Mouse (Mus musculus) gastrocnemius, postnatal 10 days (tissue): ENCODE measurements around the gene Pimreg. TPM values are rescaled to one million over a fixed set of nuclear protein-coding genes. Genes with fewer than 3 reads are reported as not detected.

Experiments
- DNase-seq: peaks from one replicate; pipeline ENCODE4 v3.0.0; 2021; ENCODE audit warnings: mixed read lengths
- total RNA-seq, 2 experiments: library from RNA; stranded (reverse); gene quantifications; 2 replicates each; pipeline ENCODE4 v1.2.3; 2021

Gene Pimreg
- total RNA-seq, 2 experiments from 2014 or later, result 9.8 to 12.4 TPM

DNA sequence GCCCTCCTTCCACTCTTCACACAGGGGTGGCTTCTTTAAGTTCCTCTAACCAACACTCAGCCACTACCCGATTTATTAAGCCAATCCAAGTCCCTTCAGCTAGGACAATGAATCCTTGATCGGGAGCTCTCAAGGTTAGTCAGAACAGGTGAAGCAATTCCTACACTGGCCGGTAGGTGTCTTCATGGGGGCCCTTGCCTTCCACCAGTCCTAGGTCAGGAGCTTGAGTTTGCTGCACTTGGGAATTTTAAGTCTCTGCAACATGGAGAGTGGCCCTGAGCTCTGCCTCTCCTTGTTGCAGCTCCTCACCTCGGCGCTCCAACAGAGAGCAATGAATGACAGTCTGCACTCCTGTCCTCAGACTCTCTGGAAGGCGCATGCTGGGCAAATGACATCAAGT, 24.5 kb downstream of the Pimreg start:
- DNase-seq, result peak; percentile 22

GRCm38 (mm10) chr11:72067326-72067725, 25.5 kb downstream of the Pimreg start:
- DNase-seq, result no peak

DNA sequence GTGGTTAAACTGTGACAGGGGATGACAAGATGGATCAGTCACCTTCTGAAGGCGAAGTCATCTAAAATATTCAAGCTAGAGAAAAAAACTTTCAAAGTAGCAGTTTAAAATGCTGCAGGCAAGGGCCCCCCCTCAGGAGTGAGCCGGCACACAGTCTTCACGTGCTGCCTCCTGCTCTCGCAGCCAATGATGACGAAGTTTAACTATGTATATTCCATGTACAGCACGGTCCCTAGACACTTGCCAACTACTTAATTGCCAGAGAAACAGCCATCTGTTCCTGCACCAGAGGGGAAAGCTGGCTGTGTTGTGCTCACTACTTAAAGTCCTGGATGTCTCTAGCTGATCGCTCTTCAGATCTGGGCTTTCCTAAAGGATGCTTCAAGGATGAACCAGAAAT, 26.2 kb downstream of the Pimreg start:
- no peak for DNase-seq

DNA sequence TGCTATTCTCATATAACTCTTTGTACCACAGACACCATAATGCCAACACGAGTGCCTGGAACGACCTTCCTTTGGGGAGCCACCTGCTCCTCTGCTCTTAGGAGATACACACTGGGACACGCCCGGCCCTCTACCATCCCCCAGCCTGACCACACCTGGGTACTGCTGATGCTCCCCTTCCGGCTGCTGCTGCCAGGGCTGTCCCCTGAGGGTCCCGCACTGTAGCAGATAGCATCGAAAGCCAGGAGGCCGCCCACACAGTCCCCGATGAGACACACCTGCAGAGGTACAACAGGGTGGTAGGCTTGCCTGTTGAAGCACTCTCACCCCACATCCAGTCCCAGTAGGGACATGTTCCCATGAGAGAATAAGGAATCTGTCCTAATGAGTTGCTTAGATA, 28.9 kb downstream of the Pimreg start:
- no peak for DNase-seq

GRCm38 (mm10) chr11:72072331-72072905, 30.6 kb downstream of the Pimreg start:
- no peak for DNase-seq

DNA sequence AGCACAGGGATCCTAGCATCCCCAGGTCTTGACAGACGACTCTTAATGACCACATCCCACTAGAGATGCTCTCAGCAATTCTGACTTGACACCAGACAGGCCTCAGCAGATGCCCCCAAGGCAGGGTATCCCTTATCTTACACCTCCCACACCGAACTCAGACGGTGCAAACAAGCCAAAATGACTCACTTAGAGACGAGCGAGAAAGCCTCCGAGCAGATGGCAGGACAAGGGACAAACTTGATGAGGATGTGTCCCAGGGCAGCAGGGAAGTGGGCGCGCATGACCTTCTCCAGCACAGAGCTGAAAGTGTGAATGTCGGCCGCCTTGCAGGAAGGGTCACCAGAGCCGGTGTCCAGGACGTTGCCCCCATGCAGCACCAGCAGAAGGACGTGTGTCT, 32.4 kb downstream of the Pimreg start:
- no peak for DNase-seq

- DNase-seq, result no peak
Observed at GRCm38 (mm10) chr11:72078056-72078455, 36.2 kb downstream of the Pimreg start.

GRCm38 (mm10) chr11:72078647-72079046, 36.8 kb downstream of the Pimreg start:
- no peak for DNase-seq

- no peak for DNase-seq
Observed at GRCm38 (mm10) chr11:72080461-72080860, 38.6 kb downstream of the Pimreg start.

DNA sequence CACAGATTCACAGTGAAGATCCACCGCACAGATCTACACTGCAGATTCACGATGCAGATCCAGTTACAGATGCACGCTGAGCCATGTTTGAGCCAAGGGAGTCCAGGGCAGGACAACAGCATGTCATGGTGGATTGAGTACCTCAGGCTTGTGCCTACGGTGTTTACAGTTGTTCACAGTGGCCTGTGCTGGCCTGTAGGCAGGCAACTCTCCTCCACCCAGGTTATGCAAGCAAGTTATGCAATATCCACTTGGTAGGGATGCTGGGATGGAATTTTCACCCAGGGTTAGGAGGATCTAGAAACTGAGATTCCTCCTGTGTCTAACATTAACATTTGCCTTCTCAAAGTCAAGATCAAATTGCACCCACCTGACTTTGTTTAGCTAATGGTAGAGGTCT, 40.8 kb downstream of the Pimreg start:
- DNase-seq, result no peak

GRCm38 (mm10) chr11:72084337-72084736, 42.5 kb downstream of the Pimreg start:
- DNase-seq, result no peak

DNA sequence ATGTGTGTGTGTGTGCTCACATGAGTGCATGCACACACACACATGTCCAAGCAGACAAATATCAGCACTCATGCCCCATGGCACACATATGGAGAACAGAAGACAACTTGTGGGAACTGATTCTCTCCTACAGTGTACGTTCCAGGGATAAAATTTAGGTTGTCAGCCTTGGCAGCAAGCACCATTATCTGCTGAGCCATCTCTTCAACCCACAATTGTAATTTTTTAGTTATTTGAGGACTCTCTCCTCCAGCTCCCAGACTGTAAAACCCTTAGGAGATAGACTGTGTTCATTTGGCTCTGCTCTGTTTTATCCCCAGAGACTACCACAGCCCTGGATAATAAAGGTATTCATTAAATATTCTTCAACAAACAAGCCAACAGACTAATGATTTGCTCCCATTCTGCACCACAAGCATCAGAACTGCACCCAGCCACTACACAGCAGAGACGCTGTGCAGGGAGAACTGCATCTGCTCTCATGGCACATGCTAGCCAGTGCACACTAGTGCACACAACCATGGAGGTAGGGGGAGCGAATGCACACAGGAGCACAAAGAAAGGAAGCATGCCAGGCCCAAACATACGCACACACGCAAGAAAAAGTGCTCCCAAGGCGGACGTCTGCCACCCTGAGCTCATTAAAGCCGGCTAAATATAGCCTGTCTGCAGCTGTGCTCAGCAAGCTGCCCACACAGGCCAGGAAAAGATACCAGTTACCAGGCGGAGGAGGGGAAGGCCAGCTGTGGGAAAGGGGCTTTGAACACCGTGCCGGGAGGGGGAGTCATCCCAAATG, 44.6 kb downstream of the Pimreg start:
- peak; percentile 20 for DNase-seq

DNA sequence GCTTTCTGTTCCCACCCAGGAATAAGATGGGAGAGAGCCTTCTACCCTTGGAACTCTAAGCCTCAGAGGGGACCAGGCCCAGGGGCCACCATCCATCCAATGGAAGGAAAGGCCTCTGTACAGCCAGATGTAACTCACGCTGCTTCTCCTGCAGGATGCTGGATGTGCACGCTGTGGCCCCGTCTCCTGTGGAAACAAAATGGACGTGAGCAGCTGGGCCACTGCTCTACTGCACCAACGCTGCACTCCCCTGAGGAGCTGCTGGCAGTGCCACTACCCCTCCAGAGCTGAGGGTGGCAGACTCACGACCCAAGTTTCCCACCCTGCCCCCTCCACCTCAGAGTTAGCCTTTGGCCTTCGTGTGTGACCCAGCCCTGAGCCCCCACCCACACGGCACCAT, 50.6 kb downstream of the Pimreg start:
- DNase-seq, result no peak

DNA sequence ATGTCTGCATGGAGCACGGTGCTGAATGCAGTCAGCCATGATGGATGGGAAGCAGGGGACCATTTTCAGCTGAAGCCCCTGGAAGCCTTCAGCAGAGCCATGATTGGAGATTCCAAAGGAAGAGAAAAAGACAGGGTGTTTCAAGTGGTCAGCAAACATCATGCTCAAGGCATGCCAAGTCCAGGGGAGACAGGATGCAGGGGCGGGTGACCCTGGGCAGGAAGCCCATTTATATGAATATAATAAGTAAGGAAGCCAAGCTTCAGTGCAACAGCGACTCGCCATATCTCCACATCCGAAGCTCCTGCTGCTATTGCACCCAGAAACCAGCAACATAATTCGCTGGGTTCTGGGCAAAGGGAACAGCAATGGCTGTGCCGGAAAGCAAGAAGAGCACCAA, 52.6 kb downstream of the Pimreg start:
- DNase-seq, result no peak

GRCm38 (mm10) chr11:72095994-72096393, 54.2 kb downstream of the Pimreg start:
- DNase-seq, result no peak

Other genes starting within 250 kb of the Pimreg start
- under 1 TPM; 0.16 to 0.23 TPM for gene Aipl1, start 4.5 kb upstream of the Pimreg start, total RNA-seq
- gene Pitpnm3, start 93.7 kb downstream of the Pimreg start, total RNA-seq, result 1 to 10 TPM; 2.2 to 2.5 TPM
- gene Gm43951, start 164.8 kb downstream of the Pimreg start, total RNA-seq, result under 1 TPM; 0.31 to 0.45 TPM
- gene 4933427D14Rik, start 165.4 kb downstream of the Pimreg start, total RNA-seq, result 1 to 10 TPM; 2.0 to 5.6 TPM
- gene Txndc17, start 165.5 kb downstream of the Pimreg start, total RNA-seq, result 10 to 100 TPM; 37.9 to 40.3 TPM
- 1 to 10 TPM; 8.2 to 9.2 TPM for gene Med31, start 173.6 kb downstream of the Pimreg start, total RNA-seq
- gene Slc13a5, start 225.2 kb downstream of the Pimreg start, total RNA-seq, result 10 to 100 TPM in 1 of 2 experiments, under 1 TPM in 1; 0.33 to 10.5 TPM